Mouse (Mus musculus) CH12.LX (cell line): Measurements from ENCODE around the gene Kalrn. TPM values are rescaled to one million over a fixed set of nuclear protein-coding genes. Genes with fewer than 3 reads are reported as not detected.
A peak's percentile ranks its signal among the peaks of the same experiment; 100 is the strongest.

Experiments
- DNase-seq: peaks from one replicate; pipeline ENCODE4 v3.0.0-alpha.2; 2013; ENCODE audit errors: extremely low read depth
- H3K27ac ChIP-seq: 2 replicates; pipeline ENCODE4 v1.5.1; 2012; ENCODE audit warnings: low read depth, mild to moderate bottlenecking, control low read depth, moderate library complexity; ENCODE audit not compliant: insufficient read depth
- H3K27me3 ChIP-seq: replicated peaks from 2 replicates; pipeline ENCODE3; 2012; ENCODE audit warnings: inconsistent platforms
- H3K36me3 ChIP-seq, 2 experiments: replicated peaks in 1 of 2; 2 replicates each; pipeline versions ENCODE3 to v1.6.1; 2012; ENCODE audit warnings: inconsistent platforms in 1 of 2, low read length in 1 of 2, mild to moderate bottlenecking in 1 of 2, mixed read lengths in 1 of 2, moderate library complexity in 1 of 2; ENCODE audit not compliant: control insufficient read depth in 1 of 2, insufficient read depth in 1 of 2
- H3K4me1 ChIP-seq, 2 experiments: 2 replicates each; pipeline ENCODE4 v1.6.1; 2012; ENCODE audit warnings: inconsistent platforms in 1 of 2, moderate library complexity in 1 of 2; ENCODE audit not compliant: insufficient read depth in 2 of 2, control insufficient read depth in 1 of 2
- H3K4me2 ChIP-seq: 2 replicates; pipeline ENCODE4 v1.6.1; 2012; ENCODE audit warnings: low read depth, mild to moderate bottlenecking, control low read depth; ENCODE audit not compliant: poor library complexity, insufficient read depth, severe bottlenecking
- H3K4me3 ChIP-seq, 3 experiments: fragments of 150-350 bp in 1 of 3; sonication (generic) in 1 of 3; replicated peaks in 1 of 3; 2 replicates each; pipeline versions ENCODE3 to v1.5.1; 2011 to 2012; ENCODE audit warnings: low read depth in 2 of 3, low read length in 2 of 3, mild to moderate bottlenecking in 2 of 3, moderate library complexity in 2 of 3, control low read depth in 1 of 3, improper control_type of control experiment in 1 of 3, inconsistent platforms in 1 of 3, mixed read lengths in 1 of 3; ENCODE audit not compliant: poor library complexity in 1 of 3
- H3K79me2 ChIP-seq: replicated peaks from 2 replicates; pipeline ENCODE4 v1.6.1; 2012; ENCODE audit warnings: mild to moderate bottlenecking, moderate library complexity; ENCODE audit not compliant: control insufficient read depth, poor library complexity, insufficient read depth, severe bottlenecking; ENCODE audit errors: extremely low read depth
- H3K9ac ChIP-seq: 2 replicates; pipeline ENCODE4 v1.6.1; 2012; ENCODE audit warnings: low read depth, mild to moderate bottlenecking, control low read depth, moderate library complexity; ENCODE audit not compliant: insufficient read depth
- H3K9me3 ChIP-seq: replicated peaks from 2 replicates; pipeline ENCODE3; 2012; ENCODE audit warnings: low read length, inconsistent platforms, mixed read lengths
- CTCF ChIP-seq, 2 experiments: IDR thresholded peaks in 1 of 2; conservative IDR thresholded peaks in 1 of 2; 2 replicates each; pipeline ENCODE4 v1.5.1; 2011 to 2012; ENCODE audit warnings: low read depth in 2 of 2, low read length in 2 of 2, improper control_type of control experiment in 1 of 2, inconsistent platforms in 1 of 2, mild to moderate bottlenecking in 1 of 2, moderate library complexity in 1 of 2
- ELF1 ChIP-seq: IDR thresholded peaks from 2 replicates; pipeline ENCODE4 v1.6.1; 2014; ENCODE audit warnings: low read depth, mild to moderate bottlenecking, inconsistent platforms, low read length, improper control_type of control experiment
- HCFC1 ChIP-seq: IDR thresholded peaks from 2 replicates; pipeline ENCODE4 v1.6.1; 2012; ENCODE audit warnings: low read depth, mild to moderate bottlenecking, inconsistent platforms, low read length, improper control_type of control experiment
- IRF4 ChIP-seq: IDR thresholded peaks from 2 replicates; pipeline ENCODE4 v1.6.1; 2014; ENCODE audit warnings: low read depth, mild to moderate bottlenecking, inconsistent platforms, low read length, improper control_type of control experiment
- JUN ChIP-seq: IDR thresholded peaks from 2 replicates; pipeline ENCODE4 v1.6.1; 2011; ENCODE audit warnings: low read depth, mild to moderate bottlenecking, low read length, improper control_type of control experiment, moderate library complexity; ENCODE audit not compliant: insufficient read depth
- MAZ ChIP-seq: IDR thresholded peaks from 2 replicates; pipeline ENCODE4 v1.6.1; 2012; ENCODE audit warnings: low read depth, mild to moderate bottlenecking, inconsistent platforms, low read length, improper control_type of control experiment, moderate library complexity
- MEF2A ChIP-seq: IDR thresholded peaks from 2 replicates; pipeline ENCODE4 v1.6.1; 2014; ENCODE audit warnings: low read depth, mild to moderate bottlenecking, inconsistent platforms, low read length, improper control_type of control experiment, borderline replicate concordance
- MYC ChIP-seq: IDR thresholded peaks from 2 replicates; pipeline ENCODE4 v1.6.1; 2011; ENCODE audit warnings: low read depth, mild to moderate bottlenecking, improper control_type of control experiment, low read length
- NELFE ChIP-seq: IDR thresholded peaks from 2 replicates; pipeline ENCODE4 v1.6.1; 2011; ENCODE audit warnings: low read depth, low read length, improper control_type of control experiment
- POLR2AphosphoS2 ChIP-seq: IDR thresholded peaks from 2 replicates; pipeline ENCODE4 v1.6.1; 2011; ENCODE audit warnings: low read depth, low read length, improper control_type of control experiment
- RAD21 ChIP-seq: IDR thresholded peaks from 2 replicates; pipeline ENCODE4 v1.6.1; 2011; ENCODE audit warnings: low read depth, mild to moderate bottlenecking, low read length, improper control_type of control experiment, moderate library complexity
- SIN3A ChIP-seq: IDR thresholded peaks from 2 replicates; pipeline ENCODE4 v1.6.1; 2012; ENCODE audit warnings: low read length, improper control_type of control experiment, inconsistent platforms
- SMC3 ChIP-seq: IDR thresholded peaks from 2 replicates; pipeline ENCODE4 v1.6.1; 2011; ENCODE audit warnings: low read depth, low read length, improper control_type of control experiment
- TBP ChIP-seq: conservative IDR thresholded peaks from 2 replicates; pipeline ENCODE4 v1.6.1; 2011; ENCODE audit warnings: low read depth, low read length, improper control_type of control experiment
- TCF12 ChIP-seq: IDR thresholded peaks from 2 replicates; pipeline ENCODE4 v1.6.1; 2014; ENCODE audit warnings: low read depth, mild to moderate bottlenecking, inconsistent platforms, low read length, improper control_type of control experiment
- USF2 ChIP-seq: conservative IDR thresholded peaks from 2 replicates; pipeline ENCODE4 v1.6.1; 2011; ENCODE audit warnings: low read depth, low read length, improper control_type of control experiment
- ZC3H11A ChIP-seq: IDR thresholded peaks from 2 replicates; pipeline ENCODE4 v1.6.1; 2012; ENCODE audit warnings: low read depth, mild to moderate bottlenecking, inconsistent platforms, low read length, improper control_type of control experiment
- ZMIZ1 ChIP-seq: IDR thresholded peaks from 2 replicates; pipeline ENCODE4 v1.6.1; 2012; ENCODE audit warnings: low read depth, mild to moderate bottlenecking, inconsistent platforms, low read length, improper control_type of control experiment
- ZNF384 ChIP-seq: IDR thresholded peaks from 2 replicates; pipeline ENCODE4 v1.6.1; 2012; ENCODE audit warnings: low read depth, low read length, improper control_type of control experiment, inconsistent platforms
- dilution Hi-C: fragments of 300-500 bp; cut with MboI; formaldehyde crosslinking; loops from 2 replicates; pipeline ENCODE4 v1.14.3; 2020; ENCODE audit warnings: low sequenced_read_pairs; ENCODE audit not compliant: extremely low pct_unique_long_range_greater_than_20kb, extremely low pct_ligation_motif_present
- in situ Hi-C: fragments of 300-500 bp; cut with MboI; formaldehyde crosslinking; loops from 3 replicates; pipeline ENCODE4 v1.14.3; 2019; ENCODE audit warnings: low sequenced_read_pairs, low pct_ligation_motif_present, low pct_unique_long_range_greater_than_20kb, mixed read lengths
- polyA plus RNA-seq: library from polyadenylated mRNA; unstranded; fragments of >175 nt; gene quantifications from 2 replicates; pipeline ENCODE4 v1.2.1, GENCODE M21; 2012; ENCODE audit warnings: low read depth; ENCODE audit not compliant: insufficient read length
- total RNA-seq, 2 experiments: library from RNA; depleted of rRNA; stranded (reverse); fragments of 300-350 nt in 1 of 2; fragments of >200 nt in 1 of 2; gene quantifications; 2 replicates each; pipeline ENCODE4 v1.2.3; 2012 to 2014

Gene Kalrn
- total and polyA plus RNA-seq, 3 experiments: 0.08 to 0.09 TPM; not detected in 1

DNA sequence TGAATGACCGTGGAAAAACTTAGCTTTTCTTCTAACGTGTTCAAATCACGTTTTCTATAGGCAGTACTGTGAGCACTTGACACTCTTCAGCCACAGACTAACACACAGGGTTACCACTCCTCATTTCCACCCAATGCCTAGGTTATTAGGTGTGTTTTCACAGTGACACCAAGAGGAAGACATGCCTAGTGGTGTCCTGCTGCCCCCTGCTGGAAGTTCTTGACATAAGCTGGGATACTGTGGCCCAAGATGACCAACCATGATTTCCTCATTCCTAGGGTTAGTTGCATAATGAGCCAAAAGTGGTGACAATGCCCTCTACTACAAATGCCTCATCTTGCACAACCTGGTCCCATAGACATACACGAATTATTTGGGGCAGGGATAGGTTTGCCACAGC lies 622.5 kb downstream of the Kalrn start:
- DNase-seq: peak; percentile 88
- no peaks in the 10 kb centered on the region for H3K9me3 ChIP-seq
- H3K79me2 ChIP-seq: no peaks in the 10 kb centered on the region; the same call in 1 of the 2 replicates
- H3K4me2 ChIP-seq: no peak overlapping the region
- in situ Hi-C loops: loop anchor here (5.0 to 25.0 kb wide), 4 partner anchors 124 to 764 kb away; partner anchors contain the start of genes Itgb5 and Osbpl11
- H3K4me1 ChIP-seq: peaks cover 4 to 26% of the 10 kb centered on the region in 2 experiments
- H3K9ac ChIP-seq: no peak overlapping the region
- H3K4me3 ChIP-seq: no peak overlapping the region
- H3K27ac ChIP-seq: no peak overlapping the region
- H3K27me3 ChIP-seq: no peaks in the 10 kb centered on the region
- peak; percentile 93 for TF ChIP-seq RAD21
- TF ChIP-seq HCFC1: no peak
- TF ChIP-seq TCF12: no peak
- no peak for TF ChIP-seq POLR2AphosphoS2
- TF ChIP-seq SMC3: peak; percentile 93
- peak; percentile 28; the same call in 1 of the 2 replicates for TF ChIP-seq NELFE
- TF ChIP-seq MEF2A: no peak
- peak; percentile 52; the same call in 1 of the 2 replicates for TF ChIP-seq MAZ
- peak; percentile 23; the same call in 1 of the 2 replicates for TF ChIP-seq ZC3H11A
- 0 out of 2 replicates have a peak, but pooled peaks have one; percentile 13 for TF ChIP-seq ELF1
- peak; percentile 95 to 97 for TF ChIP-seq CTCF (conservative IDR thresholded peaks at IDR 0.05 in 1 of 2, IDR thresholded peaks at IDR 0.05 in 1 of 2; ENCODE audit: low read depth in 2 of 2, low read length in 2 of 2)
- peaks cover 23 to 47% of the 10 kb centered on the region in 2 experiments for H3K36me3 ChIP-seq
- dilution Hi-C loops: no loop called here

- no peak overlapping the region for H3K9ac ChIP-seq
- no peak overlapping the region for H3K27ac ChIP-seq
- DNase-seq: no peak
- TF ChIP-seq TCF12: no peak
- TF ChIP-seq ZNF384: no peak
- TF ChIP-seq SIN3A: no peak
- no peak for TF ChIP-seq SMC3
- TF ChIP-seq USF2: no peak
- no peak for TF ChIP-seq MYC
- no peak for TF ChIP-seq JUN
- TF ChIP-seq MAZ: no peak
- TF ChIP-seq ZMIZ1: no peak
- no peak; a peak in 1 of 4 replicates for TF ChIP-seq CTCF (conservative IDR thresholded peaks at IDR 0.05 in 1 of 2, IDR thresholded peaks at IDR 0.05 in 1 of 2; ENCODE audit: low read depth in 2 of 2, low read length in 2 of 2)
- no peak for TF ChIP-seq IRF4
- TF ChIP-seq TBP: no peak
- no peaks in the 10 kb centered on the region for H3K9me3 ChIP-seq
- no peaks in the 10 kb centered on the region for H3K27me3 ChIP-seq
- H3K36me3 ChIP-seq: peaks cover 19 to 42% of the 10 kb centered on the region in 2 experiments
- H3K4me1 ChIP-seq: peaks cover 4 to 26% of the 10 kb centered on the region in 2 experiments
- no peaks in the 10 kb centered on the region; the same call in 1 of the 2 replicates for H3K79me2 ChIP-seq
- H3K4me2 ChIP-seq: no peak overlapping the region
- in situ Hi-C loops: loop anchor here (5.0 to 25.0 kb wide), 4 partner anchors 123 to 763 kb away; partner anchors contain the start of genes Itgb5 and Osbpl11
- dilution Hi-C loops: no loop called here
- no peak overlapping the region for H3K4me3 ChIP-seq
Observed at GRCm38 (mm10) chr16:33950386-33950785, 622.9 kb downstream of the Kalrn start.
